Mouse (Mus musculus): Measurements from ENCODE around the gene Cldn9. TPM values are rescaled to one million over a fixed set of nuclear protein-coding genes. Genes with fewer than 3 reads are reported as not detected.

Gene Cldn9
- polyA plus RNA-seq, 1 experiment from 2014 or later = 2.4 TPM

GRCm38 (mm10) chr17:23675127-23675526 lies 8.7 kb downstream of the Cldn9 start:
- peak overlapping the region; percentile 70 for H3K27ac ChIP-seq (ENCODE audit: low read length)
- H3K36me3 ChIP-seq (ENCODE audit: control insufficient read depth, insufficient read depth, low read length) = no peaks in the 10 kb centered on the region
- H3K9ac ChIP-seq (ENCODE audit: low read length) = no peak overlapping the region
- peaks cover 39% of the 10 kb centered on the region for H3K4me1 ChIP-seq (replicated peaks; ENCODE audit: control insufficient read depth, insufficient read depth, low read length)
- no peak for ATAC-seq (ENCODE audit: low read depth)
- WGBS = 21% methylated on average over 5 of the region's 5 CpGs
- peak overlapping the region; percentile 68 for H3K4me3 ChIP-seq (ENCODE audit: low read length)
- H3K4me2 ChIP-seq (ENCODE audit: low read depth, low read length) = peak overlapping the region; percentile 78; the same call in 1 of the 2 replicates
- peaks cover 15% of the 10 kb centered on the region for H3K27me3 ChIP-seq (ENCODE audit: control insufficient read depth, insufficient read depth, low read depth, low read length)
- H3K9me3 ChIP-seq (ENCODE audit: control insufficient read depth, low read length) = no peaks in the 10 kb centered on the region

GRCm38 (mm10) chr17:23674271-23674952 lies 9.4 kb downstream of the Cldn9 start:
- no peaks in the 10 kb centered on the region for H3K9me3 ChIP-seq (ENCODE audit: control insufficient read depth, low read length)
- H3K4me2 ChIP-seq (ENCODE audit: low read depth, low read length) = peak overlapping the region; percentile 78
- WGBS = 32% methylated on average over 9 of the region's 9 CpGs
- peaks cover 9% of the 10 kb centered on the region for H3K27me3 ChIP-seq (ENCODE audit: control insufficient read depth, insufficient read depth, low read depth, low read length)
- ATAC-seq (ENCODE audit: low read depth) = no peak
- peak overlapping the region; percentile 79 for H3K9ac ChIP-seq (ENCODE audit: low read length)
- H3K27ac ChIP-seq (ENCODE audit: low read length) = peak overlapping the region; percentile 70
- peaks cover 39% of the 10 kb centered on the region for H3K4me1 ChIP-seq (replicated peaks; ENCODE audit: control insufficient read depth, insufficient read depth, low read length)
- peaks cover 4% of the 10 kb centered on the region; the same call in 1 of the 2 replicates for H3K36me3 ChIP-seq (ENCODE audit: control insufficient read depth, insufficient read depth, low read length)
- H3K4me3 ChIP-seq (ENCODE audit: low read length) = peak overlapping the region; percentile 68

- WGBS = under 1% methylated on average over 45 of the region's 45 CpGs
These were observed 10.3 kb downstream of the Cldn9 start, which contains the start of the genes Hcfc1r1 and Thoc6 for GRCm38 (mm10) chr17:23673424-23674073. Gene Hcfc1r1 (plus strand): TSS chr17:23673596. Gene Thoc6 (minus strand): TSS chr17:23673882.

GRCm38 (mm10) chr17:23672761-23673160 lies 11.1 kb downstream of the Cldn9 start:
- H3K4me2 ChIP-seq (ENCODE audit: low read depth, low read length) = peak overlapping the region; percentile 78
- no peak overlapping the region for H3K27ac ChIP-seq (ENCODE audit: low read length)
- H3K4me1 ChIP-seq (replicated peaks; ENCODE audit: control insufficient read depth, insufficient read depth, low read length) = peaks cover 37% of the 10 kb centered on the region
- no peaks in the 10 kb centered on the region for H3K27me3 ChIP-seq (ENCODE audit: control insufficient read depth, insufficient read depth, low read depth, low read length)
- no peaks in the 10 kb centered on the region for H3K9me3 ChIP-seq (ENCODE audit: control insufficient read depth, low read length)
- H3K36me3 ChIP-seq (ENCODE audit: control insufficient read depth, insufficient read depth, low read length) = peaks cover 14% of the 10 kb centered on the region
- peak overlapping the region; percentile 79 for H3K9ac ChIP-seq (ENCODE audit: low read length)
- 59% methylated on average over 3 of the region's 3 CpGs for WGBS
- ATAC-seq (ENCODE audit: low read depth) = no peak
- H3K4me3 ChIP-seq (ENCODE audit: low read length) = peak overlapping the region; percentile 68

More at GRCm38 (mm10) chr17:23673424-23674073, 10.3 kb downstream of the Cldn9 start, which contains the start of the genes Hcfc1r1 and Thoc6:
- Histone ChIP-seq H3K27me3 (ENCODE audit: control insufficient read depth, insufficient read depth, low read depth, low read length) (no peaks in the 10 kb centered on the region; the same call in 1 of the 2 replicates), H3K4me1 (replicated peaks; ENCODE audit: control insufficient read depth, insufficient read depth, low read length) (peaks cover 39% of the 10 kb centered on the region), H3K4me3 (ENCODE audit: low read length) (peak within 1 kb of the TSS; percentile 68), H3K27ac (ENCODE audit: low read length) (peak within 1 kb of the TSS; percentile 74), H3K9me3 (ENCODE audit: control insufficient read depth, low read length) (no peaks in the 10 kb centered on the region), H3K36me3 (ENCODE audit: control insufficient read depth, insufficient read depth, low read length) (peaks cover 13% of the 10 kb centered on the region), H3K9ac (ENCODE audit: low read length) (peak within 1 kb of the TSS; percentile 79), H3K4me2 (ENCODE audit: low read depth, low read length) (peak within 1 kb of the TSS; percentile 78)
- ATAC-seq (ENCODE audit: low read depth) = peak; percentile 92

- Histone ChIP-seq H3K4me2 (ENCODE audit: low read depth, low read length) (no peak overlapping the region), H3K4me1 (replicated peaks; ENCODE audit: control insufficient read depth, insufficient read depth, low read length) (peaks cover 31% of the 10 kb centered on the region)
These were observed 12.3 kb downstream of the Cldn9 start for GRCm38 (mm10) chr17:23671519-23671918.

GRCm38 (mm10) chr17:23670516-23671074 lies 13.2 kb downstream of the Cldn9 start:
- Histone ChIP-seq H3K9ac (ENCODE audit: low read length) (no peak overlapping the region), H3K36me3 (ENCODE audit: control insufficient read depth, insufficient read depth, low read length) (peaks cover 21% of the 10 kb centered on the region), H3K9me3 (ENCODE audit: control insufficient read depth, low read length) (no peaks in the 10 kb centered on the region), H3K4me3 (ENCODE audit: low read length) (no peak overlapping the region), H3K27ac (ENCODE audit: low read length) (no peak overlapping the region), H3K4me2 (ENCODE audit: low read depth, low read length) (no peak overlapping the region), H3K27me3 (ENCODE audit: control insufficient read depth, insufficient read depth, low read depth, low read length) (no peaks in the 10 kb centered on the region), H3K4me1 (replicated peaks; ENCODE audit: control insufficient read depth, insufficient read depth, low read length) (peaks cover 22% of the 10 kb centered on the region)
- WGBS = 84% methylated on average over 7 of the region's 7 CpGs
- no peak for ATAC-seq (ENCODE audit: low read depth)

More at GRCm38 (mm10) chr17:23671519-23671918, 12.3 kb downstream of the Cldn9 start:
- peaks cover 19% of the 10 kb centered on the region for H3K36me3 ChIP-seq (ENCODE audit: control insufficient read depth, insufficient read depth, low read length)
- 89% methylated on average over 3 of the region's 3 CpGs for WGBS
- no peak overlapping the region for H3K27ac ChIP-seq (ENCODE audit: low read length)
- H3K9me3 ChIP-seq (ENCODE audit: control insufficient read depth, low read length) = no peaks in the 10 kb centered on the region
- no peak overlapping the region for H3K4me3 ChIP-seq (ENCODE audit: low read length)
- no peak for ATAC-seq (ENCODE audit: low read depth)
- no peaks in the 10 kb centered on the region for H3K27me3 ChIP-seq (ENCODE audit: control insufficient read depth, insufficient read depth, low read depth, low read length)
- H3K9ac ChIP-seq (ENCODE audit: low read length) = no peak overlapping the region

GRCm38 (mm10) chr17:23665511-23665910 lies 18.3 kb downstream of the Cldn9 start:
- no peak overlapping the region for H3K4me3 ChIP-seq (ENCODE audit: low read length)
- H3K4me2 ChIP-seq (ENCODE audit: low read depth, low read length) = no peak overlapping the region
- H3K27ac ChIP-seq (ENCODE audit: low read length) = no peak overlapping the region
- H3K36me3 ChIP-seq (ENCODE audit: control insufficient read depth, insufficient read depth, low read length) = peaks cover 21% of the 10 kb centered on the region
- H3K9me3 ChIP-seq (ENCODE audit: control insufficient read depth, low read length) = no peaks in the 10 kb centered on the region
- peaks cover 8% of the 10 kb centered on the region for H3K27me3 ChIP-seq (ENCODE audit: control insufficient read depth, insufficient read depth, low read depth, low read length)
- H3K9ac ChIP-seq (ENCODE audit: low read length) = no peak overlapping the region
- no peak for ATAC-seq (ENCODE audit: low read depth)
- peaks cover 2% of the 10 kb centered on the region; the same call in 1 of the 2 replicates for H3K4me1 ChIP-seq (replicated peaks; ENCODE audit: control insufficient read depth, insufficient read depth, low read length)
- 69% methylated on average over 14 of the region's 14 CpGs for WGBS

- peaks cover 11% of the 10 kb centered on the region for H3K27me3 ChIP-seq (ENCODE audit: control insufficient read depth, insufficient read depth, low read depth, low read length)
- 9% methylated on average over 5 of the region's 5 CpGs for WGBS
- ATAC-seq (ENCODE audit: low read depth) = peak; percentile 26; the same call in 1 of the 2 replicates
- H3K4me1 ChIP-seq (replicated peaks; ENCODE audit: control insufficient read depth, insufficient read depth, low read length) = peaks cover 2% of the 10 kb centered on the region; the same call in 1 of the 2 replicates
- H3K9ac ChIP-seq (ENCODE audit: low read length) = no peak overlapping the region
- peaks cover 17% of the 10 kb centered on the region for H3K36me3 ChIP-seq (ENCODE audit: control insufficient read depth, insufficient read depth, low read length)
- no peak overlapping the region for H3K4me2 ChIP-seq (ENCODE audit: low read depth, low read length)
- H3K9me3 ChIP-seq (ENCODE audit: control insufficient read depth, low read length) = no peaks in the 10 kb centered on the region
- H3K27ac ChIP-seq (ENCODE audit: low read length) = no peak overlapping the region
- H3K4me3 ChIP-seq (ENCODE audit: low read length) = no peak overlapping the region
These were observed 19.2 kb downstream of the Cldn9 start for GRCm38 (mm10) chr17:23664556-23665021.

- Histone ChIP-seq H3K27me3 (ENCODE audit: control insufficient read depth, insufficient read depth, low read depth, low read length) (peaks cover 11% of the 10 kb centered on the region), H3K9ac (ENCODE audit: low read length) (no peak overlapping the region), H3K4me3 (ENCODE audit: low read length) (no peak overlapping the region), H3K4me1 (replicated peaks; ENCODE audit: control insufficient read depth, insufficient read depth, low read length) (peaks cover 2% of the 10 kb centered on the region; the same call in 1 of the 2 replicates), H3K27ac (ENCODE audit: low read length) (no peak overlapping the region), H3K4me2 (ENCODE audit: low read depth, low read length) (no peak overlapping the region), H3K9me3 (ENCODE audit: control insufficient read depth, low read length) (no peaks in the 10 kb centered on the region), H3K36me3 (ENCODE audit: control insufficient read depth, insufficient read depth, low read length) (peaks cover 2% of the 10 kb centered on the region; the same call in 1 of the 2 replicates)
- no peak for ATAC-seq (ENCODE audit: low read depth)
- WGBS = 2% methylated on average over 9 of the region's 9 CpGs
These were observed 22.3 kb downstream of the Cldn9 start for GRCm38 (mm10) chr17:23661526-23661925.
